Mouse (Mus musculus) midbrain, embryonic 15.5 days (tissue): Measurements from ENCODE around the gene Rere. TPM values are rescaled to one million over a fixed set of nuclear protein-coding genes. Genes with fewer than 3 reads are reported as not detected.

Source experiments
- ATAC-seq: fragments of 200-750 bp; cut with Nextera tagmentation; replicated peaks from 2 replicates; pipeline ENCODE4 v1.8.0; 2017; ENCODE audit warnings: moderate TSS enrichment
- H3K27ac ChIP-seq: fragments of 300-500 bp; sonication (generic); 2 replicates; pipeline ENCODE4 v1.5.1; 2015; ENCODE audit warnings: mild to moderate bottlenecking, inconsistent platforms
- H3K27me3 ChIP-seq: fragments of 300-500 bp; sonication (generic); replicated peaks from 2 replicates; pipeline ENCODE4 v1.6.1; 2015; ENCODE audit warnings: inconsistent platforms
- H3K36me3 ChIP-seq: fragments of 300-500 bp; sonication (generic); replicated peaks from 2 replicates; pipeline ENCODE4 v1.6.1; 2015; ENCODE audit warnings: inconsistent platforms
- H3K4me1 ChIP-seq: fragments of 300-500 bp; sonication (generic); 2 replicates; pipeline ENCODE4 v1.6.1; 2015; ENCODE audit warnings: inconsistent platforms
- H3K4me2 ChIP-seq: fragments of 300-500 bp; sonication (generic); 2 replicates; pipeline ENCODE4 v1.6.1; 2015; ENCODE audit warnings: inconsistent platforms, mild to moderate bottlenecking, moderate library complexity
- H3K4me3 ChIP-seq: fragments of 300-500 bp; sonication (generic); 2 replicates; pipeline ENCODE4 v1.5.1; 2015; ENCODE audit warnings: mild to moderate bottlenecking, inconsistent platforms
- H3K9ac ChIP-seq: fragments of 300-500 bp; sonication (generic); 2 replicates; pipeline ENCODE4 v1.6.1; 2015; ENCODE audit warnings: mild to moderate bottlenecking, inconsistent platforms
- H3K9me3 ChIP-seq: fragments of 300-500 bp; sonication (generic); 2 replicates; pipeline ENCODE4 v1.6.1; 2016; ENCODE audit warnings: inconsistent platforms
- WGBS: fragments of 180-500 bp; shearing (Covaris S2); methylation state at CpG from one replicate; pipeline ENCODE4 v1.1.7; 2015; ENCODE audit warnings: mixed read lengths; 5-methylcytosine and 5-hydroxymethylcytosine counted together
- polyA plus RNA-seq: library from polyadenylated mRNA; unstranded; fragments of >200 nt; fragmentation: Nextera tagmentation; extraction: Ambion mirVana; gene quantifications from 2 replicates; pipeline ENCODE4 v1.2.1, GENCODE M21; 2015

Rere gene
- polyA plus RNA-seq, 1 experiment from 2014 or later, result 37.4 TPM

DNA sequence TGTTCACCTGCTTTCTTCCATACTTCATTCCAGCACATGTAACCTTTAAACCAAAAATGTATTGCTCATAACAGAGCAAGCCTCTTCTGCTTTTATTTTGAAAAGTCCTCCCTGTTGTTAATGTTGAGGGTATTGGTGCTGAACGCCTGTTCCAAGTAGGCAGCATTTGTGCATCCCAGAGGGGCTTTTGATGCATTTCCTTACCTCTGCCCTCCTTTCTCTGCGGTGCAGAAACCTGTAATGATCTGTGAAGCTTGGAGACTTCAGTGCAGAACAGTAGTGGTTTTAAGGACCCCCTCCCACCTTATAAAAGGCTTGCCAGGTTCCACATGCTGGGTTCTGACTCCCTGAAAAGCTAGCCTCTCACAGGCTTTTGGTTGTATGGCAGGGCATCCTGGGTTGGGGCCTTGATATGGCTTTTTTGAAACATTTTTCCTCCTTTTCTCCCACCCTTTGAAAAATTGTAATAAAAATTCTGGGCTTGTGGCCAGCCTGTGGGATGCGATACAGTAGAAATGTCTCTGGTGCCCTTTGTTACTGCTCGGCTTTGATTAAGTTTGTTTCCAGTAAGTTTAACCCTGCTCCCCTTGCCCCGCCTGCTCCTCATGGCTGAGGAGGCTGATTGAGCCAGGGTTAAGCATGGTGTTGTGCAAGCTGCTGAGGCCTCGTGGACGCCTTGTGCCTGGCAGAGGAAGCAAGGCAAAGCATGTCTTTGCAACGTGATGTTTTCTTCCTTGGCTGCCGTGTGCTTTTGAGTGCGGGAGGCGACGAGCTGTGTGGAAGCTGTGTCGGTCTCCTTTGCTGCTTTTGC, 301.7 kb downstream of the Rere start:
- Histone ChIP-seq H3K4me2 (peak overlapping the region; percentile 9; the same call in 1 of the 2 replicates), H3K4me1 (peaks cover 57% of the 10 kb centered on the region), H3K9ac (no peak overlapping the region), H3K36me3 (no peaks in the 10 kb centered on the region), H3K27ac (peak overlapping the region; percentile 76), H3K27me3 (no peaks in the 10 kb centered on the region), H3K9me3 (no peaks in the 10 kb centered on the region), H3K4me3 (no peak overlapping the region)
- ATAC-seq, result peak; percentile 72
- WGBS, result 23% methylated on average over 13 of the region's 13 CpGs

- ATAC-seq, result peak; percentile 50; the same call in 1 of the 2 replicates
- Histone ChIP-seq H3K4me2 (peak overlapping the region; percentile 9; the same call in 1 of the 2 replicates), H3K27me3 (no peaks in the 10 kb centered on the region), H3K9me3 (no peaks in the 10 kb centered on the region), H3K27ac (peak overlapping the region; percentile 76), H3K9ac (no peak overlapping the region), H3K4me3 (no peak overlapping the region), H3K4me1 (peaks cover 58% of the 10 kb centered on the region), H3K36me3 (no peaks in the 10 kb centered on the region)
- WGBS, result 35% methylated on average over 3 of the region's 3 CpGs
Measured at GRCm38 (mm10) chr4:150583777-150584135, 302.3 kb downstream of the Rere start.

DNA sequence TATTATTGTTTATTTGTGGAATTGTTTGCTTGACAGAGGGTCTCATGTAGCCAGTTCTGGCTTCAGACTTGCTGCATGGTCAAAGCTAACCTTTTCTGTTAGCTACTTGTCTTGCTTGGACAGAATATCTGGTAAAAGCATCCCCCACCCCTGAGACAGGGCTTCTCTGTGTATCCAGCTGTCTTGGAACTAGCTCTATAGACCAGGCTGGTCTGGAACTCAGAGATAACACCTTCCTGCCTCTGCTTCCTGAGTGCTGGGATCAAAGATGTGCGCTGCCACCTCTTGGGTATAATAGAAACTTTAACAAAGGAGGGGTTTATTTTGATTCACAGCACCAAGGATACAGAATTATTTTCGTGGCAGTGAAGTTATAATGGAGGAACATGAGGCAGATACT, 304.4 kb downstream of the Rere start:
- Histone ChIP-seq H3K27me3 (no peaks in the 10 kb centered on the region), H3K4me2 (no peak overlapping the region), H3K36me3 (no peaks in the 10 kb centered on the region), H3K4me1 (peaks cover 63% of the 10 kb centered on the region), H3K9ac (no peak overlapping the region), H3K9me3 (no peaks in the 10 kb centered on the region), H3K4me3 (no peak overlapping the region), H3K27ac (no peak overlapping the region)
- no peak for ATAC-seq
- 89% methylated on average over 2 of the region's 2 CpGs for WGBS

DNA sequence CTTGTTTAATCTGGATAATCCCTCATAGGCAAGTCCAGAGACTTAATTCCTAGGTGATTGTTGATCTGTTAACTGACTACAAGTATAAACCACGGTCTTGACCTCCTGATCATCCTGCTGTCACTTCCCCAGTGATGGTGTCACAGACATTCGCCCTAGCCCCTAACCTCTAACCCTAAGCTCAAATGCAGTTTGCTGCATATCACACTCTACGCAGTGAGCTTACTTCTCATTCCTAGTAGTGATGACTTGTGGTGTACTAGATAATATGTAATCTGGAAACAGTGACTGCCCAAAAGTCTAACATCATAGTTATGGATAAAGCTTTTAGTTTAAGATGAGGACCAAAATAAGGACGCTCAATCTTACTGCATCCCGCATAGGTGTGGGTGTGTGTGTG, 304.8 kb downstream of the Rere start:
- no peak overlapping the region for H3K4me2 ChIP-seq
- 92% methylated on average over 5 of the region's 5 CpGs for WGBS
- H3K4me1 ChIP-seq, result peaks cover 68% of the 10 kb centered on the region
- no peak overlapping the region for H3K9ac ChIP-seq
- H3K27me3 ChIP-seq, result no peaks in the 10 kb centered on the region
- no peak overlapping the region for H3K4me3 ChIP-seq
- ATAC-seq, result no peak
- H3K36me3 ChIP-seq, result no peaks in the 10 kb centered on the region
- no peaks in the 10 kb centered on the region for H3K9me3 ChIP-seq
- H3K27ac ChIP-seq, result 0 out of 2 replicates have a peak overlapping the region, but pooled peaks have one; percentile 16

DNA sequence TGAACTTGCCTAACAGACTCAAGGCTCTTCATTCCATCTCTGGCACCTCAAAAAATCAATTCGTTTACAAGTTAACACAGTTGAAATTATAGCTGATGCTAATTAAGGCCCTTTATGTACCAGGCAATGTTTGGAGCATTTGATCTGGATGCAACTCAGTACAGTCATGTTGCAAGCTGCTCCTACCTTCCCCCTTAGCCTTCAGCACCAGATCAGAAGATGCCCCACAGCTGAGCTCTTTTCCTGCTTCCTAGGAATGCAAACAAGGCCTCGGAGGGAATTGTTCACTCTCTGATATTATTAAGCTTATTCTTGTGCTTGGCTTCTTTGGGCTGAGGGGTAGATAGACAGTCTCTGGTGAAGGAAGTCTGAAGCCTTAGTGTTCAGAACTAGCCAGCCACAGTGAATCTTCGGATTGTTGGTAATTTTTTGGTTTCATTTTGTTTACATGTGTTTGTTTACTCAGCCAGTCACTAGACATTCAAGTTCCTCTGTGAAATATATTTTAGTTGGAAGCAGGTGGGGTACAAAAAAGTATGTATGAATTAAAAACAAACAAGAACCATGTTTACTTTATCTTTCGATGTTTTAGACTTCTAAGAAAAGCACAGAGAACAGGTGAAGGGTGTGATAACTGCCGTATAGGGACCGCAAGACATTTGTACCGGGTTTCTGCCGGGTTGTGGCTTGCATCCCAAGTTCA, 306.3 kb downstream of the Rere start:
- Histone ChIP-seq H3K4me3 (no peak overlapping the region), H3K4me1 (peaks cover 65% of the 10 kb centered on the region), H3K4me2 (no peak overlapping the region), H3K27me3 (no peaks in the 10 kb centered on the region), H3K9ac (no peak overlapping the region), H3K27ac (peak overlapping the region; percentile 16; the same call in 1 of the 2 replicates), H3K36me3 (no peaks in the 10 kb centered on the region), H3K9me3 (no peaks in the 10 kb centered on the region)
- WGBS, result 82% methylated on average over 8 of the region's 8 CpGs
- no peak for ATAC-seq

DNA sequence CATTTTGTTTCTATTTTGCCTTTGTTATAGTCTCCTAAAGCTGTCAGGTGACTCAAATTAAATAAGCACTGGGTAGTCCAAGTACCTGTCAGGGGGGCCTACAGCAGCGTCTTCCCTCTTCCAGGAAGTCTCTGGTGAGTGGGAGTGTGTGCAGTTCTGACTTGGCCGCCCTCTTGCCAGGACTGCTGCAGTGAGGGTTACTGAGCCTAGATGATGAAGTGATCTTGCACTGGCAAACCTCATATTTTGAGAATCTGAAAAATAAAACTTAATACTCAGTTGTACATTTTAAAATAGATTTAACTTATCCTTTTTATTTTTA, 306.8 kb downstream of the Rere start:
- WGBS, result 85% methylated on average over 2 of the region's 2 CpGs
- no peaks in the 10 kb centered on the region for H3K36me3 ChIP-seq

GRCm38 (mm10) chr4:150590621-150591282, 309.3 kb downstream of the Rere start:
- no peak overlapping the region for H3K27ac ChIP-seq
- H3K4me2 ChIP-seq, result no peak overlapping the region
- no peaks in the 10 kb centered on the region for H3K36me3 ChIP-seq
- 34% methylated on average over 3 of the region's 3 CpGs for WGBS
- peaks cover 35% of the 10 kb centered on the region for H3K4me1 ChIP-seq
- no peaks in the 10 kb centered on the region for H3K27me3 ChIP-seq
- no peaks in the 10 kb centered on the region for H3K9me3 ChIP-seq
- H3K9ac ChIP-seq, result no peak overlapping the region
- no peak for ATAC-seq
- no peak overlapping the region for H3K4me3 ChIP-seq

More for the DNA sequence above, 306.8 kb downstream of the Rere start:
- no peak for ATAC-seq
- no peak overlapping the region for H3K4me2 ChIP-seq
- H3K9me3 ChIP-seq, result no peaks in the 10 kb centered on the region
- peaks cover 59% of the 10 kb centered on the region for H3K4me1 ChIP-seq
- no peak overlapping the region for H3K9ac ChIP-seq
- no peaks in the 10 kb centered on the region for H3K27me3 ChIP-seq
- no peak overlapping the region for H3K4me3 ChIP-seq
- H3K27ac ChIP-seq, result no peak overlapping the region

- Histone ChIP-seq H3K27me3 (no peaks in the 10 kb centered on the region), H3K4me2 (no peak overlapping the region), H3K27ac (no peak overlapping the region), H3K4me3 (no peak overlapping the region), H3K4me1 (peaks cover 34% of the 10 kb centered on the region), H3K9ac (no peak overlapping the region), H3K9me3 (no peaks in the 10 kb centered on the region), H3K36me3 (no peaks in the 10 kb centered on the region)
- no peak for ATAC-seq
- WGBS, result 72% methylated on average over 4 of the region's 4 CpGs
Measured at GRCm38 (mm10) chr4:150591602-150592001, 310.2 kb downstream of the Rere start.

DNA sequence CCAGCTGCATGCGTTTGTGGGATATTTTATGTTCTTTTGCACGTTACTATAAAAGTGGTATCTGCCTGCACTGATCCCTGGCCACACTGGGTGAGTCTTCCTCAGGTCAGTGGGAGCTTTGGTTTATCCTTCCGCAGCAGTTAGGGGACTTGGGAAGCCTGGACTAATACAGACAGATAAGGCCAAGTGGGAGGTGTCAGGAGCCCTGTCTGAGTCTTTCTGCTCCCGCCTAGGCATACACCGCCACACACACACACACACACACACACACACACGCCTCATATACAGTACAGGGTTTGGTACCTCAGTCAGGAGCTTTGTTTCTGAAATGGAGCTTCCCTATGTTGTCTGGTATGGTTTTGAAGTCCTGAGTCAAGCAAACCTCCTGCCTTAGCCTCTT, 310.6 kb downstream of the Rere start:
- WGBS, result 79% methylated on average over 6 of the region's 6 CpGs

GRCm38 (mm10) chr4:150593473-150594217, 312.2 kb downstream of the Rere start:
- peaks cover 21% of the 10 kb centered on the region for H3K4me1 ChIP-seq
- no peaks in the 10 kb centered on the region for H3K27me3 ChIP-seq
- H3K36me3 ChIP-seq, result no peaks in the 10 kb centered on the region
- H3K9ac ChIP-seq, result no peak overlapping the region
- WGBS, result 83% methylated on average over 4 of the region's 4 CpGs
- no peaks in the 10 kb centered on the region for H3K9me3 ChIP-seq
- ATAC-seq, result no peak
- H3K4me3 ChIP-seq, result no peak overlapping the region
- H3K27ac ChIP-seq, result no peak overlapping the region
- H3K4me2 ChIP-seq, result no peak overlapping the region

More for the DNA sequence above, 310.6 kb downstream of the Rere start:
- no peak for ATAC-seq
- H3K9ac ChIP-seq, result no peak overlapping the region
- no peaks in the 10 kb centered on the region for H3K36me3 ChIP-seq
- H3K4me2 ChIP-seq, result no peak overlapping the region
- no peak overlapping the region for H3K4me3 ChIP-seq
- peaks cover 29% of the 10 kb centered on the region for H3K4me1 ChIP-seq
- no peaks in the 10 kb centered on the region for H3K9me3 ChIP-seq
- peak overlapping the region; percentile 39; the same call in 1 of the 2 replicates for H3K27ac ChIP-seq
- no peaks in the 10 kb centered on the region for H3K27me3 ChIP-seq

- no peaks in the 10 kb centered on the region for H3K9me3 ChIP-seq
- 93% methylated on average over 4 of the region's 4 CpGs for WGBS
- ATAC-seq, result no peak
- H3K27me3 ChIP-seq, result no peaks in the 10 kb centered on the region
- no peak overlapping the region for H3K4me3 ChIP-seq
- H3K9ac ChIP-seq, result no peak overlapping the region
- peaks cover 23% of the 10 kb centered on the region for H3K4me1 ChIP-seq
- no peak overlapping the region for H3K27ac ChIP-seq
- H3K36me3 ChIP-seq, result no peaks in the 10 kb centered on the region
- no peak overlapping the region for H3K4me2 ChIP-seq
Measured at GRCm38 (mm10) chr4:150594298-150594829, 312.9 kb downstream of the Rere start.

GRCm38 (mm10) chr4:150595071-150595470, 313.6 kb downstream of the Rere start:
- H3K9ac ChIP-seq, result no peak overlapping the region
- ATAC-seq, result no peak
- H3K4me1 ChIP-seq, result peaks cover 26% of the 10 kb centered on the region
- H3K27me3 ChIP-seq, result no peaks in the 10 kb centered on the region
- no peak overlapping the region for H3K4me3 ChIP-seq
- H3K36me3 ChIP-seq, result no peaks in the 10 kb centered on the region
- H3K9me3 ChIP-seq, result no peaks in the 10 kb centered on the region
- H3K27ac ChIP-seq, result no peak overlapping the region
- WGBS, result 77% methylated on average over 3 of the region's 3 CpGs
- H3K4me2 ChIP-seq, result no peak overlapping the region
